Comparison of ENCODE assay signal across 12 mouse cellular contexts in the genomic region with DNA sequence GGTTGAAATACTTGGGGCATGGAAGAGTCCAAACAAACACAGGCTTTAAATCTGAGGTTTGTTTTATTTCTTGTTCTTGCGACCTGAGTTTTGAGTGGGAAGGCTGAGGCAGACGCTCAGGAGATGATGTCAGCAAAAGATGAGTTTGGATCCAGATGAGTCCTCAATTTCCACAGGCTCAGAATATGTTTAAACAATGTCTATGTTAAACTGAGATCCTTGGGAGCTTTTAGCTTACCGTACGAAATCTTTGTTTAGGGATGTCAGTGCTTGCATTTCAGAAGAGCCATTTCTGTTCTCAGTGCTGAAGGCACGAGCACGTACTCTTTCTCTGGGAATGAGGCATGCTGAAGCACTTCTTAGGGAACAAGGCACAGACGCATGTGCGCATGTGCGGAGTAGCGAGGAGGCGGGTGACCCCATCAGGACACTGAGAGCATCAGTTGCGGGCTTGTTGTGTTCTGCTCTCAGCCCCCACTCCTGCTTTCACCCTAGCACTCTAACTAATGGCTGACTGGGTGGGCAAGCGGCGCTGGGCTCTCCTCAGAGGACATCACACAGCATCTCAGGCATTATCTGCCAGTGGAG.
DNase-seq lines count a peak whose midpoint lies in the region; ATAC-seq and TF ChIP-seq lines count a peak whose summit lies in the region.
"Had no signal": no experiment of that assay in that cellular context is flagged by ENCODE, and none has a peak within 500 bp of the region (broad histone marks: within the 10 kb centered on the region; RNA-seq: fewer than 3 reads in every experiment).

No protein-coding gene starts in this region.

- 0 out of 2 replicates have a peak, but pooled peaks cover 3% of the 10 kb centered on the region for H3K36me3 ChIP-seq in midbrain, embryonic 14.5 days (ENCODE audit: control insufficient read depth, insufficient read depth, low read length)
- H3K36me3 ChIP-seq: liver, embryonic 13.5 days had no signal

- H3K9ac ChIP-seq in midbrain, embryonic 14.5 days (replicated peaks; ENCODE audit: low read length), result no peak overlapping the region
- H3K9ac ChIP-seq: hindbrain, embryonic 13.5 days; liver, embryonic 13.5 days had no signal

- H3K9me3 ChIP-seq in midbrain, embryonic 14.5 days (ENCODE audit: control insufficient read depth, low read length), result no peaks in the 10 kb centered on the region
- H3K9me3 ChIP-seq: hindbrain, embryonic 13.5 days; liver, embryonic 13.5 days had no signal

- peak overlapping the region; percentile 54 for H3K27ac ChIP-seq in layer of hippocampus, adult 2 months
- no peak overlapping the region for H3K27ac ChIP-seq in midbrain, embryonic 14.5 days (replicated peaks; ENCODE audit: low read depth, low read length)
- H3K27ac ChIP-seq: hindbrain, embryonic 13.5 days; liver, embryonic 13.5 days had no signal

- peak; percentile 34 to 49 for DNase-seq in layer of hippocampus, adult 2 months (ENCODE audit: low spot score in 2 of 2)
- DNase-seq in layer of hippocampus, postnatal 14 days (ENCODE audit: low spot score in 2 of 2), result no peak
- peak; percentile 1 for DNase-seq in 3134 (ENCODE audit: extremely low read depth, insufficient read length, low spot score)
- peak; percentile 39 for DNase-seq in ES-CJ7 (ENCODE audit: low read depth, low spot score)
- peak; percentile 31 for DNase-seq in midbrain, embryonic 14.5 days
- no peak for DNase-seq in spleen, adult 18-20 months
- DNase-seq: cerebellum, adult 9-11 months; liver, embryonic 13.5 days; thymus, adult 18-20 months had no signal

- 79% methylated on average over 14 of the region's 14 CpGs for WGBS in midbrain, embryonic 14.5 days

- no peak overlapping the region for H3K4me3 ChIP-seq in layer of hippocampus, adult 2 months
- H3K4me3 ChIP-seq in midbrain, embryonic 14.5 days (replicated peaks; ENCODE audit: low read depth, low read length), result no peak overlapping the region
- H3K4me3 ChIP-seq: hindbrain, embryonic 13.5 days; liver, embryonic 13.5 days had no signal

- no peak for TF ChIP-seq CTCF in layer of hippocampus, adult 2 months (conservative IDR thresholded peaks at IDR 0.05)

- H3K4me1 ChIP-seq in midbrain, embryonic 14.5 days (ENCODE audit: control insufficient read depth, insufficient read depth, low read length), result 0 out of 2 replicates have a peak, but pooled peaks cover 5% of the 10 kb centered on the region
- H3K4me1 ChIP-seq: hindbrain, embryonic 13.5 days; liver, embryonic 13.5 days had no signal

- no peaks in the 10 kb centered on the region for H3K27me3 ChIP-seq in midbrain, embryonic 14.5 days (ENCODE audit: control insufficient read depth, insufficient read depth, low read length)
- H3K27me3 ChIP-seq: hindbrain, embryonic 13.5 days; liver, embryonic 13.5 days had no signal

- peak; percentile 48; the same call in 1 of the 2 replicates for ATAC-seq in midbrain, embryonic 14.5 days (ENCODE audit: low FRiP score, low TSS enrichment)
- no peak for ATAC-seq in erythroid progenitor cell, adult 5-6 weeks (replicated peaks; ENCODE audit: low FRiP score, poor library complexity, severe bottlenecking)
- ATAC-seq: activated CD4-positive, CD25-positive, alpha-beta regulatory T cell, adult 4 months had no signal

- H3K4me2 ChIP-seq in midbrain, embryonic 14.5 days (ENCODE audit: low read length), result no peak overlapping the region; the same call in 1 of the 2 replicates
- H3K4me2 ChIP-seq: hindbrain, embryonic 13.5 days; liver, embryonic 13.5 days had no signal

Comparison
In these comparisons a context has a peak if more than half of its experiments do, and no peak if none do; other contexts are left out.
1. DNase-seq: peak in layer of hippocampus, adult 2 months (2 of 2), 3134 (single experiment), ES-CJ7 (single experiment) and midbrain, embryonic 14.5 days (single experiment); none in layer of hippocampus, postnatal 14 days (0 of 2) and spleen, adult 18-20 months (0 of 2).